Mouse (Mus musculus): ENCODE measurements at regions not wholly inside any gene's neighbourhood (a gene's known extent, or its start where the extent isn't known, plus 50 kb on each side); places are given as distances from the start of the nearest gene placed in this dataset.

DNA sequence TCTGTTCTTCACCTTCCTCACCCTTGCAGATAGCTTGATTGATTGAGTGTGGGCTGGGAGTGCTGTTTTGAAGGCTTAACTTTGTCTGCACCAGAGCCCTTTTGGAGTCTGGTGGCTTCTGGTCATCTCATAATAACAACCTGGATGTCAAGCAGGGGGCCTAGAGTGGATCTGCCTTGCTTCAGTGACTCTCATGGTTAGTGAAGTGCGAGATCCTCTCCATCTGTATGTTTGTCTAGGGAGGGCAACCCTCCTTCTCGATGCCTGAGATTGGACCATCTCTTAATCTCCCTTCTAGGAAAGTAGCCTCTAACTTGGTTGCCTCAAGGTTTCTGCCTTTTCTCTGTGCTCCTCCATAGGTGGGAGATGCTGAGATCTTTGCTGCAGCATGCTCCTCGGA is 99.0 kb upstream of the Sel1l start:
- TF ChIP-seq GATA1 (IDR thresholded peaks at IDR 0.05; ENCODE audit: borderline replicate concordance, low read length) (no peak), FLI1 (IDR thresholded peaks at IDR 0.05; ENCODE audit: low read length) (no peak)

Measured in megakaryocyte, embryonic 14.5 days (primary cell).